Mouse (Mus musculus): ENCODE measurements around the gene Pacs1.

DNA sequence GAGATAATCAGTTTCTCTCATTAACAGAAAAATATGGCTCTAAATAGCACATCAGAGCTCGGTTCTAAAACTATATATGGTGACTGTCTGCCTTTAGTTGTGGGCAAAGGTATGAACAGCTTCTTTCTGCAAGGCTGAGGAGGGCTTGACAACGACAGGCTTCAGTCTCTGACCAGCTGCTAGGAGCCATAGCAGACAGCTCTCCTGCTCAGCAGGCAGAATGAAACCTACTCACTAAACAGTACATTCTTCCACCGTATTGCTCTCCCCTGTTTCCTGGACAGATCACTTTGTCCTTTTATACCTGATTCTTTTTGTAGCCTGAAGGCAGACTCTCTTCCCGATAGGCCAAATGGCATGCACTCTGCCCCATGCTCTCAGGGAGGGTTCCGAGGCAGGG, 121.2 kb downstream of the Pacs1 start:
- TF ChIP-seq CTCF (IDR thresholded peaks at IDR 0.05; ENCODE audit: insufficient read depth, low read length) (no peak), POLR2A (IDR thresholded peaks at IDR 0.05; ENCODE audit: borderline replicate concordance, extremely low read depth, low read depth, low read length) (no peak)
